Mouse (Mus musculus): ENCODE measurements around the gene Klhl21. TPM values are rescaled to one million over a fixed set of nuclear protein-coding genes. Genes with fewer than 3 reads are reported as not detected.

Klhl21 gene
- total and polyA plus RNA-seq, 2 experiments from 2014 or later: 3.4 to 8.1 TPM

DNA sequence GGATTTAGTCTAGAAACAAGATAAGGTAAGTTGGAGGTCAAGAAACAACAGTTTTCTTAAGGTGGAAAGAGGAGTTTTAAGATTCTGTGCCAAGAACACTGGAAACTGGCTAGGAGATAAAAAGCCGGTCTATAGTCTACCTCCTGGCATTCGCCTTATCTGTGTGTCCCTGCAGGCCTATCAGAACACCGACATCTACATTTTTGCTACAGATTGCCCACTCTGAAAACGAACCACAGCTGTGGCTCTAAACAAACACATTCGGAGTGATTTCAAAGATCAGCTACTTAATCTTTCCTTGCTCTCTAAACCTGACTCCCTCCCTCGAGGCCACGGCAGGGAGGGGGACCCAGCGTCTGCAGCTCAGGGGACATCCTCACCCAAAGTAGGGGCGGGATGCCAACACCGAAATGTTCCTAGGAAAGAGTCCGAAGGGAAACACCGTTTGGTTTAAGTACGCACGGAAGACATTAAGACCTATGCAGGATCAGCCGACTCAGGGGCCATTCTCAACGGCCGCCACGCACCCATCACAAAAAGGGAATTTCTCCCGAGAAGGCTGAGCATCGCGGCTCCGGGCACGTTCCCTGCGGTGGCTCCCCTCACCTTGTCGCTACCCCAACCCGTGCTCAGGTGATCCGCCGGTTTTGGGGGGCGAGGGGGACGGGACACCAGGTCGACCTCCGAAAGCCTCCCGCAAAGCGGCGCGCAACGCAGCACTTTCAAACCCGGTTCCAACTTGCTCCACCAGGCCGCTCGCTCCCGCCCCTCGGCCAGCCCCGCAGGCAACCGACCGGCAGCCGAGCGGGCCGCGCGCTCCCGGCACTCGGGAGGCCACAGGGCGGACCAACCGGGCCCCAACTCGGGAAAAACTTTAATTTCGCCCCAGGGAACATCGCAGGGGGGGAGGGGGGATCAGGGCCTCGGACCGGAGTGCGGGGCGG is 14.1 kb upstream of the Klhl21 start:
- 0 out of 2 replicates have a peak overlapping the region, but pooled peaks have one; percentile 5 for H3K27ac ChIP-seq (ENCODE audit: low read depth, low read length)

GRCm38 (mm10) chr4:151995371-151996172 is 13.0 kb upstream of the Klhl21 start:
- WGBS: 6% methylated on average over 74 of the region's 111 CpGs

More for the DNA sequence above, 14.1 kb upstream of the Klhl21 start:
- peak overlapping the region; percentile 95 for H3K4me3 ChIP-seq (ENCODE audit: low read depth, low read length)
- peak; percentile 33 for DNase-seq
- 3% methylated on average over 60 of the region's 61 CpGs for WGBS
- no peaks in the 10 kb centered on the region for H3K4me1 ChIP-seq (ENCODE audit: insufficient read depth)
- H3K27me3 ChIP-seq (ENCODE audit: insufficient read depth, low read length): no peaks in the 10 kb centered on the region
- no peak for TF ChIP-seq CTCF (IDR thresholded peaks at IDR 0.05; ENCODE audit: low read depth)
- H3K36me3 ChIP-seq (ENCODE audit: insufficient read depth): peaks cover 24% of the 10 kb centered on the region
- peak overlapping the region; percentile 86 for H3K4me2 ChIP-seq (ENCODE audit: low read depth)
- H3K9me3 ChIP-seq (ENCODE audit: low read length): no peaks in the 10 kb centered on the region
- ATAC-seq: no peak
- H3K9ac ChIP-seq: peak overlapping the region; percentile 77

DNA sequence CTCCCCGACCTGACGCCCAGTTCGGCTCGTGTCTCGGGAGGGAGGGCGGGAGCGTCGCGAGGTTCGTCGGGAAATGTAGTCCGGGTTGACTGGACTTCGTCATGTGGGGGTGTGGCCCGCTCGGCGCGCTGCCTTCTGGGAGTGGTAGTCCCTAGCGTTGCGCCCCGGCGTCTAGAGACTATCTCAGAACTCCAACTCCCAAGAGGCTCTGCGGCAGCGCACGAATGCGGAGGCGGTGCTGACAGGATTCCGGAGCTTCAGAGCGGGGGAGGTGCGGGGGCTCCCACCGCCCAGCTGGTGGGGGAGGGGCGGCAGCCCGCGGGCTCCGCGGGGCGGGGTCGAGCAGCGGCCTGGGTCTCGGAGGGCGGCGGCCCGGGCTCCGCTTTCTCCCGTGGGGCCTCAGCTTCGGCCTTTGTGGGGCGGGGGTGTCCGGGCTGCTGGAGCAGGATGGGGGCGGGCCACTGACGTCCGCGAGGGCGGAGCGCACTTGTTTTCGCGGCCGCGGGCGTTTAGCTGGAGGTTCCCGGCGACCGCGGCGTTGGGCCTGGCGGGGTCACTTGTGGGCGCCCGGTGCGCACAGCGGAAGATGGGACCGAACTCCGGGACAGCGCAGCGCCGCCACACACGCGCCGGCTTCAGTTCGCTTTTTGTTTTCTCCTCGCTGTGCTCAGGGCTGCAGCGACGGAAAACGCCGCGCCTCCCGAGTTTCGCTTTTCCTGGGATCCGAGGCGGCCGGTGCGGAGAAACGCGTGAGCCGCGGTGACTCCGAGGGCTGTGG is 12.2 kb upstream of the Klhl21 start, which contains the start of gene Phf13:
Gene Phf13, minus strand, starts transcription at position 86 of the 778 bp plus-strand sequence.
- WGBS: 1% methylated on average over 91 of the region's 94 CpGs
- Histone ChIP-seq H3K27ac (ENCODE audit: low read depth, low read length) (peak within 1 kb of the TSS; percentile 86), H3K4me1 (ENCODE audit: insufficient read depth) (no peaks in the 10 kb centered on the region), H3K9ac (peak within 1 kb of the TSS; percentile 77), H3K4me2 (ENCODE audit: low read depth) (peak within 1 kb of the TSS; percentile 86), H3K9me3 (ENCODE audit: low read length) (no peaks in the 10 kb centered on the region), H3K4me3 (ENCODE audit: low read depth, low read length) (peak within 1 kb of the TSS; percentile 95), H3K27me3 (ENCODE audit: insufficient read depth, low read length) (no peaks in the 10 kb centered on the region), H3K36me3 (ENCODE audit: insufficient read depth) (peaks cover 12% of the 10 kb centered on the region)
- TF ChIP-seq CTCF (IDR thresholded peaks at IDR 0.05; ENCODE audit: low read depth): peak; percentile 9; the same call in 1 of the 2 replicates
- ATAC-seq (peak; percentile 99), DNase-seq (peak; percentile 99)

More at GRCm38 (mm10) chr4:151995371-151996172, 13.0 kb upstream of the Klhl21 start:
- peaks cover 20% of the 10 kb centered on the region for H3K36me3 ChIP-seq (ENCODE audit: insufficient read depth)
- peak overlapping the region; percentile 69; the same call in 1 of the 2 replicates for H3K27ac ChIP-seq (ENCODE audit: low read depth, low read length)
- H3K9me3 ChIP-seq (ENCODE audit: low read length): no peaks in the 10 kb centered on the region
- ATAC-seq (peak; percentile 24), DNase-seq (no peak)
- no peaks in the 10 kb centered on the region for H3K4me1 ChIP-seq (ENCODE audit: insufficient read depth)
- H3K4me3 ChIP-seq (ENCODE audit: low read depth, low read length): peak overlapping the region; percentile 95
- peak overlapping the region; percentile 86 for H3K4me2 ChIP-seq (ENCODE audit: low read depth)
- H3K9ac ChIP-seq: peak overlapping the region; percentile 77
- no peak for TF ChIP-seq CTCF (IDR thresholded peaks at IDR 0.05; ENCODE audit: low read depth)
- no peaks in the 10 kb centered on the region for H3K27me3 ChIP-seq (ENCODE audit: insufficient read depth, low read length)

DNA sequence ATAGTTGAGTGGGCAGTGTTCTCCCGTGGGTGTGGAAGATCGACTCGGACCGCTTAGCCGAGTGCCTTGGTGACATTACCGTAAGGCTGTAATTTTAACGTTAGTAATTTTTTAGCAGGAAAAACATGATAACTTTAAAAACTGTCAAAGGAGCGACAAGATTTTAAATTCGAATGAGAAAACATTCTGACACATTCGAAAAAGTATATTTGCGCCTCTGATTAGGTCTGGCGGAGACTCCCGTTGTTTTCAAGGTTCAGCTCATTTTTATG is 11.7 kb upstream of the Klhl21 start:
- Histone ChIP-seq H3K4me1 (ENCODE audit: insufficient read depth) (no peaks in the 10 kb centered on the region), H3K9ac (peak overlapping the region; percentile 70), H3K4me2 (ENCODE audit: low read depth) (peak overlapping the region; percentile 86), H3K9me3 (ENCODE audit: low read length) (no peaks in the 10 kb centered on the region), H3K4me3 (ENCODE audit: low read depth, low read length) (peak overlapping the region; percentile 95), H3K27ac (ENCODE audit: low read depth, low read length) (peak overlapping the region; percentile 86), H3K36me3 (ENCODE audit: insufficient read depth) (peaks cover 7% of the 10 kb centered on the region), H3K27me3 (ENCODE audit: insufficient read depth, low read length) (no peaks in the 10 kb centered on the region)
- TF ChIP-seq CTCF (IDR thresholded peaks at IDR 0.05; ENCODE audit: low read depth): no peak
- 3% methylated on average over 13 of the region's 13 CpGs for WGBS
- no peak for DNase-seq
- no peak for ATAC-seq

GRCm38 (mm10) chr4:151997701-151998100 is 10.9 kb upstream of the Klhl21 start:
- Histone ChIP-seq H3K9ac (no peak overlapping the region), H3K4me3 (ENCODE audit: low read depth, low read length) (no peak overlapping the region), H3K27me3 (ENCODE audit: insufficient read depth, low read length) (no peaks in the 10 kb centered on the region), H3K4me1 (ENCODE audit: insufficient read depth) (no peaks in the 10 kb centered on the region), H3K36me3 (ENCODE audit: insufficient read depth) (no peaks in the 10 kb centered on the region), H3K27ac (ENCODE audit: low read depth, low read length) (no peak overlapping the region), H3K9me3 (ENCODE audit: low read length) (no peaks in the 10 kb centered on the region), H3K4me2 (ENCODE audit: low read depth) (0 out of 2 replicates have a peak overlapping the region, but pooled peaks have one; percentile 86)
- no peak for DNase-seq
- ATAC-seq: no peak
- no peak for TF ChIP-seq CTCF (IDR thresholded peaks at IDR 0.05; ENCODE audit: low read depth)
- 74% methylated on average over 3 of the region's 3 CpGs for WGBS

DNA sequence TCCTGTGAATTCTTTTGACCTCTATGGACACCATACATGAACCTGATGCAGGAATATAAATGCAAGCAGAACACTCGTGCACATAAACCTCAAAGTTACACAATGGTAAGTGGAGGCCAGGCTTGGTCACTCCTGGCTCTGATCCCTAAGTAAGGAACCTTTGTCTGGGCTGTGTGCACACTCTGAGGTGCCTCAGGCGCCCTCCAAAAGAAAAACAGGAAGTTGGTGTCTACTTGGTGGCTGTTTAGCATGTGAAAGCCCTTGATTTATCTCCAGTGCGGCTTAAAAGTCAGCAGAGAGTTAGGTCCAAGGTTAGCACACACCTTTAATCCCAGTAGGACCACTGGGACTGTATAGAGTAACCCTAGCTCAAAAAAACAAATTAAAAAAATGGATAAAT is 9.1 kb upstream of the Klhl21 start:
- DNase-seq (no peak), ATAC-seq (no peak)
- Histone ChIP-seq H3K9me3 (ENCODE audit: low read length) (no peaks in the 10 kb centered on the region), H3K27me3 (ENCODE audit: insufficient read depth, low read length) (no peaks in the 10 kb centered on the region), H3K4me3 (ENCODE audit: low read depth, low read length) (no peak overlapping the region), H3K4me1 (ENCODE audit: insufficient read depth) (no peaks in the 10 kb centered on the region), H3K27ac (ENCODE audit: low read depth, low read length) (no peak overlapping the region), H3K9ac (no peak overlapping the region), H3K36me3 (ENCODE audit: insufficient read depth) (no peaks in the 10 kb centered on the region), H3K4me2 (ENCODE audit: low read depth) (no peak overlapping the region)
- 61% methylated on average over 3 of the region's 3 CpGs for WGBS
- TF ChIP-seq CTCF (IDR thresholded peaks at IDR 0.05; ENCODE audit: low read depth): no peak

Data from forebrain, postnatal 0 days (tissue).